Mouse (Mus musculus) right cerebral cortex, adult 2 months (tissue): ENCODE results near the gene Olfr548-ps1.
"Not testable (repeated sequence)": the region's sequence is repeated elsewhere in the genome, so short reads cannot be mapped to it uniquely, and the experiment has no call there.

Source experiments
- DNase-seq, 2 experiments: peaks; one replicate each; pipeline ENCODE4 v3.0.0; 2021 to 2022; ENCODE audit warnings: low spot score in 2 of 2

Gene Olfr548-ps1

DNA sequence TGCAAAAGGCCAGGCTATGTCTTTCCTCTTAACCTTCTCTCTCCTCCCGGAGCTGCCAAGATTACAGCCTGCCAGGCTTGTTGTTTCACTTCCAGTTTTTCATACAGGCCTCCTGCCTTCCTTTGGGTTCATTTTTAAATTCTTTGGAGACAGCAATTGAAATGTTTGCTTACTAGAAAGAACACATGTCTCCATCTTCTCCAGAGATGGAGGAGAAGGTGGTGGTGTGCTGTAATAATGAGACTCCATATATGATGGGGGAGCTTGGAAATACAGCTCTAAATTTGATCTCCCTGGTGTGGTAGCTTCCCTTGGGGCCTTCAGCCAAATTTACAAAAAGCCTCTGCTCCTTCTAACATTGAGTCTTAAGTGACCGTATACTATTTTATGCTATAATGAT is at the start of gene Olfr548-ps1:
TSS of gene Olfr548-ps1 (plus strand) at position 301 of the 400 bp plus-strand sequence.
- DNase-seq = no peak

GRCm38 (mm10) chr7:102494416-102494815 is 46.3 kb upstream of the Olfr548-ps1 start:
- DNase-seq = not testable (repeated sequence)

DNA sequence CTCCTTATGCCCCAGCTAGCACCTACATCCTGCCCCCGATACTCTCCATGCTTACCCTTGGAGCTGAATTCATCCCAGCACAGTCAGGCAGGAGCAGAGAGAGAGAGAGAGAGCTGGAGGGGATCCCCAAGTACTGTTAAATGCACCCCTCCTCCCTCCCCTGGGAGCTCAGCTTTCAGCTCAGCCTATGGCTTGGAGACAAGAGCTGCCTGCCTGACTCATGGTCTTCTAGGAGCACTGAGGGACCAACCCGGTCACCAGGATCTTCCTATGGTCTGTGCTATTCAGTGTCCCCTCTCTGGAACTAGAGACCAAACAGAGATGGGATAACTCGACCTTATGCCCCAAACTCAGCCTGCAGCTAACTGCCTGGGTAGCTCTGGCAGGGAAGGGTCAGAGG is 41.2 kb upstream of the Olfr548-ps1 start, which contains the start of gene Olfr545:
TSS of gene Olfr545 (minus strand) at position 101 of the 400 bp plus-strand sequence.
- no peak for DNase-seq

DNA sequence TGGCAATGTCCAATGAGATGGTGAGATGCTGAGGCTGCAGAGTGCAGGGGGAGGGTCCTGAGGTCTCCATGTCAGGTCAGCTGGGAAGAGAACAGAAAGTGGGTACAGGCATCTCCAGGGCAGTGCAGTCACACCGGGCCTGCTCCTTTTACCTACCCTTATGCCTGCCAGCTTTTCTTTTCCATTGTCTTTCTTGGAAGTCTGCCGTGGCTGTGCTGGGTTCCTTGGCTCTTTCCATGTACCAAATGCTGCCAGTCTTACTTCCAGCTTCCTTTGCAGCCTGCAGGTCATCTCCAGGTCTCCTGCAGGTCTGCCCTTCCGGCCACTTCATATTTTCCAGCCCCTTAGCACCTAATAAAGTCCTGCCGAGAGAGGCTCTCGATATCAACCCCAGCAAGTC is 38.7 kb upstream of the Olfr548-ps1 start:
- DNase-seq = no peak

DNA sequence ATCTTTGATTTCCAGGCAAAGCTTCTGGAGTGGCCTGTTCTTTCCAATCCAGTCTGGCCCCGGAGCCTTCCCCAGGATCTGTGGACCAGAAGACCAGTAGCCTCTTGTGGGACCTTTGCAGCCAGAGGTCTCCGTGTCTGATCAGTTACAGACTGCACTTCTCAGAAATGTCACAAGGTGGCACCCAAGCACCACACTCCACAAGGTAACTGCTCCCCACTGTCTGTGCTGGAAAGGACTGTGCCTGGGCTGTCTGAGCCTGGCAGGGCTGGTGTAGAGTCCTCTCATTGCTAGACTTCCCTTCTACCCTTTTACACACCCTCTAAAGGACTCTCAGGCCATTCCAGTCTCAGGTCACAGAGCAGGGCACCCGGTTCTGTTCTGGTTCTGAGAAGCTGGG is 33.8 kb upstream of the Olfr548-ps1 start:
- peak; percentile 83 to 86 for DNase-seq

DNA sequence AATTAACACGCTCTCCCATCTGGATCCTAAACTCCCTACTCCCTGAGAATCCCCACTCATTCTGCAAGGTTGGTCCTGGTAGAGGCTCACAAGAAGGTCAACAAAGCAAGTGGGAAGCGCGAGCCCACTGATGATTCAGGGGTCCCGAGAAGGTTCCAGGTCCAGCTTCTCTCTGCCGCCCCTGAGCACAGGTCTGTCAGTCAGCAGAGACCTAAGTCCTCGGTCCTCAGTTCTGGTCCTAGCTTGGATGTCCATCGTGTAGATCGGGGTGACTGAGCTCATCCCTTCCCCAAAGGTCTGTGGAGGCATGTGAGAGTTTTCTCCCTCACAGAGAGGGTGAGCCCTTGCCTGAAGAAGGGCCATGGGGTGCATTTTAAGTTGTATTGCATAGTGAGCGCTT is 32.6 kb upstream of the Olfr548-ps1 start:
- no peak for DNase-seq

- DNase-seq = no peak
These were observed 32.0 kb upstream of the Olfr548-ps1 start for GRCm38 (mm10) chr7:102508666-102509065.

- DNase-seq = no peak
These were observed 31.0 kb upstream of the Olfr548-ps1 start for GRCm38 (mm10) chr7:102509726-102510125.

GRCm38 (mm10) chr7:102511927-102512326 is 28.8 kb upstream of the Olfr548-ps1 start:
- no peak for DNase-seq

DNA sequence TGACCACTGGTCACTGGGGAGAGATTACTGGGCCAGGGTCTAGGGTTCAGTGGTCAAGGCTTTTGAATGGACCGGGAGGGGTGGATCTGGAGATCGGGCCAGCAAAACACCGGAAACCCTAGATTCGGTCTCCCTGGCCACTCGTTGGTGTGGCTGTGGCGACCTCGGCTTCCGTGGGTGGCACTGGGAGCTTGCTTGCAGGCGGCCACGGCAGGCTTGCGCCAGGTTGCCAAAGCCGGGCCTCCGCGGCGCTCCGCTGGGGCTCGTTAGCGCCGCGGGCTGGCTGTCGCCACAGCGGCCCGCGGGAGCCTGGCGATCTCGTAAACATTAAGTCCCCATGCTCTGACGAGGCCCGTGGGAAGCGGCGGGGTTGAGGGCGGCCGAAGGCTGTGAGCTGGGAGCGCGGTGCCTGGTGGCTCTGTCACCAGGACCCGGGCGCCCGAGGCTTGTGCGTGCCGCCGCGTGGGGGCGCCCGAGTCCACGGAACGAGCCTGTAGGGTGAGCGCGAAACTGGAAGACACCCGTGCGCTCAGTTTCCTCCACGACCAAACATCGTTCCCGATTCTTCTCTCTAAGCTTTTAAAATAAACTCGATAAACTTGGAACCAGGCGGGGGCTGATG is 27.8 kb upstream of the Olfr548-ps1 start:
- DNase-seq = peak; percentile 86 to 87

DNA sequence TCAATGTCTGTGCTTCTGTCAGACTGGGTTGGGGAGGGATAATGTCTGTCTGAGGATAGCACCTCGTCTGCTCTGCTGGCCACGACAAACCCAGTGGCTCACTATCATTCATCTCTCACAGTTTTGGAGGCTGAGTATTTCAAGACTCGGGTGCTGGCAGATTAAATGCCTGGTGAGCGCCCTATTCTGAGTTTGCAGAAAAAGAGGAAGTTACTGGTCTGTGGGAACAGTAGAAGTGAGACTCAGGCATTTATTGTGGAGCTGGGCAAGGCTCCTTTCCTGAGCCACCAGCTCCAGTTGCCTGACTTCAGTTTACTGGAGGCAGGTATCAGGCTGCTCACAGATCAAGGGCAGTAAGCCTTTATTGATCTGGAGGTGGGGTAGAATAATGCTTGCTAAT is 26.6 kb upstream of the Olfr548-ps1 start:
- no peak for DNase-seq

GRCm38 (mm10) chr7:102516261-102517050 is 24.2 kb upstream of the Olfr548-ps1 start:
- no peak for DNase-seq

DNA sequence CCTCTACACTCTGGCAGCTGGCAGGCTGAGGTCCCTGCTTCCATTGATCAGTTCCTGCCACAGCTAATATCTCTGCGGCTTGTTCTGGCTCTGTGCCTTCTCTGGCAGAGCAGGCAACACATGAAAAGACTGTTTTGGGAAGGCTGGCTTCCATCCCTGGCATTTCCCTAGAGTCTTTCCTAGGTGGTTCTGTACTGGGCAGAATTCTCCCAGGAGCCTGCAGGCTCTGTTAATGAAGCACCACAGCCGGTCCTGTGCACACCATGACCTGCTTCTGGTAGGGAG is 23.7 kb upstream of the Olfr548-ps1 start:
- DNase-seq = no peak

DNA sequence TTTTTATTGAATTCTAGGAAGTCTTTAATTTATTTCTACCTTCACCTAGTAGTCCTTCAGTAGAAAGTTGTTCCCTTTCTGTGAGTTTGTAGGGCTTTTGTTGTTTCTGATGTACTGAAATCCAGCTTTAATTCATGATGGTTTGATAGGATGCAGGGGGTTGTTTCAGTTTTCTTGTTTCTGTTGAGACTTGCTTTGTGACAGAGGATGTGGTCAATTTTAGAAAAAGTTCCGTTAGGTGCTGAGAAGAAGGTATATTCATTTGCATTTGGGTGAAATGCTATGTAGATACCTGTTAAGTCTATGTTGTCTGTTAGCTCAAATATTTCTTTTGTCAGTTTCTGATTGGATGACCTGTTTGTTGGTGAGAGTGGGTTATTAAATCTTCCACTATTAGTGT is 11.6 kb upstream of the Olfr548-ps1 start:
- DNase-seq = no peak

- DNase-seq = no peak
These were observed 6.2 kb upstream of the Olfr548-ps1 start, which contains the start of gene Olfr547 for GRCm38 (mm10) chr7:102534449-102534848. Olfr547 (plus strand) TSS chr7:102534749.

DNA sequence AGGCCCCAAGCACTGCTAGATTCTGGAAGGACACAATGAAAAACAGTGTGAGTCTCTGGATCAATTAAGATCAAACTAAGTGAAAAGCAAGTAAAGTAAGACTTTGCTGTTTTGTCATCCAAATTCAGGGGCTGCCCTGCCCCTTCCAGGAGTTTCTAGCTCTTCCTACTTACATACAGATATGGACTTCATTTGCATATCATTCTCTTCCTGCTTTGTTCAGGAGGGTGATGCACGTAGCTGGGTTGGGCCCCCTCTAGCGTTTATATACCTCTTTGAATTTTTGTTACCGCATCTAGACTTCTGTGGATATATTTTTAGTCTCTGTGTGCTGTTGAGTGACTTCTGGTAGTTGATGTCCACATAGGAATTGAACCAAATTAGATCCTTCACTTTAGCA is 555 bp downstream of the Olfr548-ps1 start:
- DNase-seq = no peak

GRCm38 (mm10) chr7:102549570-102549969 is 8.9 kb downstream of the Olfr548-ps1 start, which contains the start of gene Olfr549:
Olfr549 (plus strand) TSS chr7:102549870.
- no peak for DNase-seq

DNA sequence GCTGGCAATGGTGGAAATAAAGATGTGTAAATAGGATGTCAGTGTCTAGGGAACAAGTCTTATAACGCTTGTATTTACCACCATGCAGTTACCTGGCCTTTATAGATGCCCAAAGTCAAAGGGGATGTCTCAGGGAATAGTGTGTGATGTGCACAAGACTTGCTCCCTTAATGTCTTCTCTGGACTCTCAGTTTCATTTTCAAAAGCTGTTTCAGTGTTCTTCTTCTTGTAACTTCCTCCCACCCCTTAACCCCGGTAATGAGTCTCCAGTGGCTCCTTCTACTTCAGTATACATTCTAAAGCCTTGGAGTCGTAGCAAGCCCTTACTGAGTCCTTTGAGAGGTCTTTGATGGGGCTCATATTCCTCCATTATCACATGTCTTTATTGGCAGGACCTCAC is 12.6 kb downstream of the Olfr548-ps1 start:
- DNase-seq = no peak

GRCm38 (mm10) chr7:102564999-102565997 is 24.6 kb downstream of the Olfr548-ps1 start, which contains the start of gene Trim21:
Trim21 (minus strand) TSS chr7:102565486.
- DNase-seq = peak; percentile 49 to 52

GRCm38 (mm10) chr7:102566219-102566618 is 25.5 kb downstream of the Olfr548-ps1 start:
- no peak for DNase-seq

GRCm38 (mm10) chr7:102571142-102571541 is 30.4 kb downstream of the Olfr548-ps1 start, which contains the start of gene Olfr550:
Olfr550 (plus strand) TSS chr7:102571442.
- DNase-seq = peak in 1 of 2 experiments; percentile 9
